8 mouse cellular contexts compared by ENCODE assay signal in genomic region chr4:125990143-125990542, GRCm38 (mm10). TPM values are rescaled to one million over a fixed set of nuclear protein-coding genes. Genes with fewer than 3 reads are reported as not detected.
DNase-seq lines count a peak whose midpoint lies in the region; ATAC-seq and TF ChIP-seq lines count a peak whose summit lies in the region.

No protein-coding gene starts in this region.

- TF ChIP-seq POLR2A in cerebellum, adult 2 months (IDR thresholded peaks at IDR 0.05; ENCODE audit: borderline replicate concordance, insufficient read depth, low read length), result no peak

- 28% methylated on average over 7 of the region's 7 CpGs for WGBS in kidney, embryonic 16.5 days
- 6% methylated on average over 5 of the region's 7 CpGs for WGBS in cerebellum, adult 2 months
- WGBS in liver, embryonic 11.5 days, result 7% methylated on average over 5 of the region's 7 CpGs
- 9% methylated on average over 5 of the region's 7 CpGs for WGBS in neural tube, embryonic 15.5 days

- DNase-seq in kidney, adult 9 months, result peak; percentile 45
- DNase-seq in cerebellum, adult 2 months, result peak; percentile 16 to 43
- peak; percentile 74 for DNase-seq in forelimb bud, embryonic 11.5 days (ENCODE audit: low read depth, low spot score)
- peak; percentile 61 for DNase-seq in induced T-regulatory cell, adult 2 months (ENCODE audit: low read depth)
- peak; percentile 75 for DNase-seq in liver, embryonic 11.5 days (ENCODE audit: low spot score)
- peak; percentile 85 for DNase-seq in testis, postnatal 10 days (ENCODE audit: low spot score)

- peak; percentile 75 for TF ChIP-seq CTCF in cerebellum, adult 2 months (IDR thresholded peaks at IDR 0.05; ENCODE audit: borderline replicate concordance, insufficient read depth, low read depth, low read length)

- H3K9ac ChIP-seq in kidney, embryonic 16.5 days (replicated peaks; ENCODE audit: low read length), result no peak overlapping the region
- no peak overlapping the region for H3K9ac ChIP-seq in liver, embryonic 11.5 days (ENCODE audit: low read depth, low read length)
- H3K9ac ChIP-seq in neural tube, embryonic 15.5 days (replicated peaks), result no peak overlapping the region

- no peaks in the 10 kb centered on the region for H3K4me1 ChIP-seq in kidney, embryonic 16.5 days (ENCODE audit: insufficient read depth, low read length)
- H3K4me1 ChIP-seq in cerebellum, adult 2 months (ENCODE audit: control insufficient read depth, insufficient read depth, low read length), result no peaks in the 10 kb centered on the region
- H3K4me1 ChIP-seq in liver, embryonic 11.5 days (replicated peaks; ENCODE audit: control insufficient read depth, insufficient read depth, low read length), result no peaks in the 10 kb centered on the region
- peaks cover 6% of the 10 kb centered on the region for H3K4me1 ChIP-seq in neural tube, embryonic 15.5 days

- no peaks in the 10 kb centered on the region for H3K36me3 ChIP-seq in kidney, embryonic 16.5 days (ENCODE audit: insufficient read depth, low read length)
- no peaks in the 10 kb centered on the region for H3K36me3 ChIP-seq in liver, embryonic 11.5 days (ENCODE audit: control insufficient read depth, insufficient read depth, low read length)
- no peaks in the 10 kb centered on the region for H3K36me3 ChIP-seq in neural tube, embryonic 15.5 days

- no peak overlapping the region for H3K4me2 ChIP-seq in kidney, embryonic 16.5 days (replicated peaks; ENCODE audit: low read depth, low read length)
- no peak overlapping the region for H3K4me2 ChIP-seq in liver, embryonic 11.5 days
- H3K4me2 ChIP-seq in neural tube, embryonic 15.5 days, result no peak overlapping the region

- peaks cover 14% of the 10 kb centered on the region for H3K27me3 ChIP-seq in kidney, embryonic 16.5 days (ENCODE audit: insufficient read depth, low read length)
- H3K27me3 ChIP-seq in cerebellum, adult 2 months (ENCODE audit: control insufficient read depth, insufficient read depth, low read length), result no peaks in the 10 kb centered on the region
- H3K27me3 ChIP-seq in liver, embryonic 11.5 days (replicated peaks; ENCODE audit: control insufficient read depth, insufficient read depth, low read length), result no peaks in the 10 kb centered on the region; the same call in 1 of the 2 replicates
- H3K27me3 ChIP-seq in neural tube, embryonic 15.5 days (replicated peaks), result peaks cover 15% of the 10 kb centered on the region; the same call in 1 of the 2 replicates

- no peak overlapping the region for H3K4me3 ChIP-seq in kidney, embryonic 16.5 days (ENCODE audit: low read length)
- H3K4me3 ChIP-seq in cerebellum, adult 2 months (replicated peaks; ENCODE audit: insufficient read depth, low read depth, low read length), result no peak overlapping the region
- no peak overlapping the region for H3K4me3 ChIP-seq in liver, embryonic 11.5 days (ENCODE audit: low read depth, low read length)
- no peak overlapping the region for H3K4me3 ChIP-seq in neural tube, embryonic 15.5 days (replicated peaks)

- ATAC-seq in kidney, embryonic 16.5 days (ENCODE audit: low FRiP score, low TSS enrichment), result no peak
- ATAC-seq in liver, embryonic 11.5 days (replicated peaks; ENCODE audit: low FRiP score), result no peak
- ATAC-seq in neural tube, embryonic 15.5 days (ENCODE audit: low FRiP score), result peak; percentile 85; the same call in 1 of the 2 replicates

- H3K9me3 ChIP-seq in kidney, embryonic 16.5 days (ENCODE audit: low read length), result no peaks in the 10 kb centered on the region
- H3K9me3 ChIP-seq in liver, embryonic 11.5 days (ENCODE audit: control insufficient read depth, low read length), result no peaks in the 10 kb centered on the region
- no peaks in the 10 kb centered on the region for H3K9me3 ChIP-seq in neural tube, embryonic 15.5 days (replicated peaks)

- H3K27ac ChIP-seq in kidney, embryonic 16.5 days (ENCODE audit: low read length), result no peak overlapping the region
- no peak overlapping the region for H3K27ac ChIP-seq in cerebellum, adult 2 months (ENCODE audit: insufficient read depth, low read length)
- H3K27ac ChIP-seq in liver, embryonic 11.5 days (ENCODE audit: low read depth, low read length), result no peak overlapping the region
- no peak overlapping the region for H3K27ac ChIP-seq in neural tube, embryonic 15.5 days (replicated peaks)

RNA-seq across cellular contexts. Expression of gene Csf3r, which starts 34.2 kb away (rescaled TPM):
- 0.94 and 1.2 TPM in 2 replicates for polyA plus RNA-seq in kidney, embryonic 16.5 days (2015; fragmentation: Nextera tagmentation; extraction: Ambion mirVana)
- 1.9 and 2.6 TPM in 2 replicates for polyA plus RNA-seq in cerebellum, adult 2 months (2012; rRNA removed)
- polyA plus RNA-seq in liver, embryonic 11.5 days (2014; fragmentation: Nextera tagmentation; extraction: Ambion mirVana), result 2.4 and 3.1 TPM in 2 replicates
- 0.42 and 1.0 TPM in 2 replicates for polyA plus RNA-seq in neural tube, embryonic 15.5 days (2015; fragmentation: Nextera tagmentation; extraction: Ambion mirVana)

RNA-seq across cellular contexts. Expression of gene Mrps15, which starts 56.6 kb away (rescaled TPM):
- polyA plus RNA-seq in kidney, embryonic 16.5 days (2015; fragmentation: Nextera tagmentation; extraction: Ambion mirVana), result 130 and 146 TPM in 2 replicates
- polyA plus RNA-seq in cerebellum, adult 2 months (2012; rRNA removed), result 90.6 and 94.5 TPM in 2 replicates
- 186 and 190 TPM in 2 replicates for polyA plus RNA-seq in liver, embryonic 11.5 days (2014; fragmentation: Nextera tagmentation; extraction: Ambion mirVana)
- 142 and 145 TPM in 2 replicates for polyA plus RNA-seq in neural tube, embryonic 15.5 days (2015; fragmentation: Nextera tagmentation; extraction: Ambion mirVana)

Comparison
In these comparisons a context has a peak if more than half of its experiments do, and no peak if none do; other contexts are left out.
1. DNase-seq: peak in every context shown above with its lines; median percentile 85 in testis, postnatal 10 days; 75 in liver, embryonic 11.5 days; 74 in forelimb bud, embryonic 11.5 days; 61 in induced T-regulatory cell, adult 2 months; 45 in kidney, adult 9 months; 30 in cerebellum, adult 2 months.